Mouse (Mus musculus) retina, postnatal 7 days (tissue): ENCODE measurements at regions not wholly inside any gene's neighbourhood (a gene's known extent, or its start where the extent isn't known, plus 50 kb on each side); places are given as distances from the start of the nearest gene placed in this dataset.

ENCODE experiments used
- DNase-seq: peaks from one replicate; pipeline ENCODE4 v3.0.0-alpha.2; 2012; ENCODE audit warnings: low read depth, low spot score

DNA sequence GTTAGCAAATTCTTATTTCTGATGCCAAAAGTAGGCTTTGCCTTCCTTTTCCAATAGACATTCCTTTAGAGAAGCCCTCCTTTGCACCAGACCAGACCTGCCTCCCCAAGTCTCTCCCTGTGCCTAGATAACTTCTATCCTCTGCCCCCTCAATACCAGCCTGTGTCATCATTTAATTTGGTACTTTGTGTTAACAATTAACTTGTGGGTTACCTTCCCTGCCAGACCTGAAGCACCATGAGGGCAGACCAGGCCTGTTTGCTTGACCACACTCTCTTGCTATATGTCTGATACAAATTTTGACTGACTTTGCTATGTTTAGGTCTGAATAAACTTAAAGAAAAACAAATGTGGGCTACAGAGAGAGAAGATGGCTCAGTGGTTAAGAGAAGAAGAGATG is 259.7 kb downstream of the Pik3r1 start:
- no peak for DNase-seq

GRCm38 (mm10) chr13:101506696-101507095 is 261.3 kb downstream of the Pik3r1 start:
- no peak for DNase-seq

DNA sequence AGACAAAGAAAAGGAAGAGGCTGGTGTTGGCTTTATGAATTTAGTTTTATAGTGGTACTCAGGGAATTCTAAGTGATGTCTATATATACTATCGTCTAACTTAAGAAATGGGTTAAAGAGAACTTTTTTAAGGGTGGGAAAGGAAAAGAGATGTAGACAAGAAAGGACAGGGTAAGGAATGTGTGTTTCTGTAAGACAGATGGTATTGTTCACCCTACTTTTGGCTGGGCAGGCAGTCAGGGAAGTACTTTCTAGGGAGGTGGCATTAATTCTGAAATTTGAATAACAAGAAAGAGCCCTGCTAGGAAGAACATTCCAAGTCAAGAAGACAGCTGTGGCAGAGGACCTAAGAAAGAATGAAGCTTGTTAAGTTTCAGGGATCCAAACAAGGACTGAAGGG is 263.0 kb downstream of the Pik3r1 start:
- DNase-seq = no peak

DNA sequence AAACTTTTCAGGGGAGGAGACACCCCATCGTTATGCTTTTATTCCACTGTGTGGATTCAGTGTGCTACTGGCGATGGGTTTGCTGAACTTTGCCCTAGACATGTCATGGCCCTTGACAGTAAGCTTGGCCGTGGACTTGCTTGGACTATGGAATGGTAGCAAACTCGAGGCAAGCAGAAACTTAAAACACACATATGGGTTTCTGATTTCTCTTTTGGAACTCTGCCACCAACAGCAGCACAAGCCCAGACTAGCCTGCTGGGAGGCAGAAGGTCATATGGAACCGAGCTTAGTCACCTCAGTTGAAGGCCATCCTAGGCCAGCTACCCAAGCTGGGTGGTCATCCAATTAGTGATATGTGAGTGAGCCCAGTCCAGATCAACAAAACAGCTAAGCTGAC is 263.8 kb downstream of the Pik3r1 start:
- no peak for DNase-seq

DNA sequence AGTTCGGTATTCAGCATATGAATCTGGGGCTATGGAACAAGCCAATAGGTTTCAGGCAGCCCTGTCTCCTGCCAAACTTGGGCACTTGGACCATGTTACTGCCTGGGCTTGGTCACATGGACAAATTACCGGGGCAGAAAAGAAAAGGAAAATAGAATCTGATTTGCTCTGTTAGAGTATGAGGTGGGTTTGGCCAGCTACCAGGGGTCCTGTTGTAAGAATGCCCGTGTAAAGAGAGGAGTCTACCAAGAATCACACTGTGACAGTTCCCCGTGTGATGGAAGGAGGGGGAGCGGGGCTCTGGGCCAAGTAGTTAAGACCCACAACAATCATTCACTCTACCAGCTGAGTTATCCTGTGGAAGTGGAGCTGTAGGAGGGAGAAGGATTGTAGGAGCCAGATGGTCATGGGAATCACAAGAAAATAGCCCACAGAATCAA is 266.2 kb downstream of the Pik3r1 start:
- no peak for DNase-seq

GRCm38 (mm10) chr13:101501061-101501460 is 267.0 kb downstream of the Pik3r1 start:
- no peak for DNase-seq

GRCm38 (mm10) chr13:101491835-101492234 is 276.2 kb downstream of the Pik3r1 start:
- no peak for DNase-seq

- no peak for DNase-seq
Observed at GRCm38 (mm10) chr13:101490961-101491360, 277.1 kb downstream of the Pik3r1 start.

GRCm38 (mm10) chr13:101487621-101488020 is 280.4 kb downstream of the Pik3r1 start:
- no peak for DNase-seq

- no peak for DNase-seq
Observed at GRCm38 (mm10) chr13:101485823-101486222, 282.2 kb downstream of the Pik3r1 start.

GRCm38 (mm10) chr13:101483816-101484215 is 284.2 kb downstream of the Pik3r1 start:
- no peak for DNase-seq

DNA sequence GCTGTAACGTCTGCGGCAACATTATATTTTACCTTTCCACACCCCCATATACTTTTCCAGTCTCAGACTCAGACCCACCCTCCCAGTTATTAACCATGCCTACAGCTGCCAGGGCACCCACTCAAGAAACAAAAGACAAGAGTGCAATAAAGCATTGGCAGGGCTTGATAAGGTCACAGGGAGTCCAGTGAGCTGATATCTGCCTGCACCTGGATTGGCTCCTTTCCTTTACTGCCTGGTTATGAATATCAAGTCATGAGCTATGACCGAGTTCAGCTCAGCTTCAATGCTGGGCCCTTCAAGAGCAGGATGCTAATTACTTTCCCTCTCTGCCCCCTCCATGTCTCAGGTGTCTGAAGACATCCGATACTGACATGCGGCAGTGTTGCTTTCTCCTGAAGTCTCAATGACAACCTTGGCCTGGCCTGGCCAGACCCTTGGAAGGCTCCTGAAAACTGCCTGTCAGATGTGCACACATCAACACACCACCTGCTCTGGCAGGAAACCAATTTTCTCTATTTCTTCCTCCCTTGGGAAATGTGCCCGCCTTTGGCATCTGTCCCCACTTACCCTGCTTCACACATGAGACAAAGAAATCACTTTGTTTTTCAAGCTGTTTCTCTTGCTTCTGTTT is 286.3 kb downstream of the Pik3r1 start:
- no peak for DNase-seq

DNA sequence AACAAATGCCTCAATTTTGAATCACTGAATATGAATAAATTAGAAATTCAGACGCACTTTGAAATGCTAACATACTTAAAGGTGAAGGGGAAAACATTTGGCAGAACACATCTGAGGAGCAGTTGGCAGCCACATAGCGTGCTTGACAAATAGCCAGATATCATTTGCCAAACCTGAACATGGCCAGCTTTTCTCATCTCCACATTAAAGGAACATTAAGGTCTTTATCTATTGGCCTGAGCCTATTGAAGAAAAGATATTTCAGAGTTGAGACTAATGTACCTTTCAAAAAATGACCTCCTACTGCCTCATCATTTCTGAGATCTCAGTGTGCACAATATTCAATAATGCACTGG is 288.7 kb downstream of the Pik3r1 start:
- DNase-seq = no peak

DNA sequence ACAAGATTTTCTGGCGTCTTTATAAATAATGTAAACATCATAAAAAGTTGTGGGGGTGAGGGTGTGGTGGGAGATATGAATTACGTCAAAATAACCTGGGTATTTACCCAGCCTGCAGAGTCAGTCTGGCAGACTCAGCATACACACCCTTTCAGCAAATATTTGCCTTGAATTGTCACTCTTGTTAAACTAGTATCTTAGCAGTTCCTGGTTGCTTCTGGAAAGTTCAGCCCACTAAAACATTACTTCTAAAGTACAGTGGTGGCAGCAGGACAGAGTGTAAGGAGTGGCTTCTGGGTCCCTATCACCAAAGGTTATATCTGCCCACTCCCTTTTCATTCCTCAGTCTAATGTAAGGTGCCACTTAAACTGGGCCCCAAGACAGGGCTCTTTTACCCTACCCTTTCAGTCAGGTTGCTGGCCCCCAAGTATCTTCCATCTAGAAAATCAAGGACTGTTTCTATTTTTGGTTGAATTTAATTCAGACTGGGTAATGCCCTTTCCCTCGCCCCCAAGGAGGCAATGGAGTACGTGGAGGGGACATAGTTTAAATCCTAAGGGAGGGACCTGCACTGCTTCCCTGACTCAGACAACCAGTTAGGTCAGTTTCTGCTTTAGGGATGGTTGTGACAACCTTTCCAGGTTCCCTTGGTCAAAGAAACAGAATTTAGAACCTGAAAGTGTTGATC is 289.3 kb downstream of the Pik3r1 start:
- no peak for DNase-seq

DNA sequence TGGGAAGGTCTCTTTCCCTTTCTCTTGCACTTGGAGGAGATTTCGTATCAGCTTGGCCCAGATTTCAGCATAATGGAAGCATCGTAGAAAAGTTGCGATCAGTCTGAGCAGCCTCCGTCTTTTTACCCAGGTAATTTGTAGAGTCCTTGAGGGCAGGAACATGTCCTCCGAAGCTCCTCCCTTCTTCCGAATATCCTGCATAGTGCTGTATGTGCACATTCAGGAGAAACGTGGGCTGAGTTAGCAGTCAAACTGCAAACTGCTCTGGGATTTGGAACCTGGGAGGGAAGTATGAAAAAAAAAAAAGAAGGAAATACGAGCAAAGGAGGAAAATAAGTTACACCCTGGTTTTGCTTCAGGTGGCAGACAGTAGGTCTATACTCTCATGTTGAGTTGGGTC is 294.7 kb downstream of the Pik3r1 start:
- no peak for DNase-seq

DNA sequence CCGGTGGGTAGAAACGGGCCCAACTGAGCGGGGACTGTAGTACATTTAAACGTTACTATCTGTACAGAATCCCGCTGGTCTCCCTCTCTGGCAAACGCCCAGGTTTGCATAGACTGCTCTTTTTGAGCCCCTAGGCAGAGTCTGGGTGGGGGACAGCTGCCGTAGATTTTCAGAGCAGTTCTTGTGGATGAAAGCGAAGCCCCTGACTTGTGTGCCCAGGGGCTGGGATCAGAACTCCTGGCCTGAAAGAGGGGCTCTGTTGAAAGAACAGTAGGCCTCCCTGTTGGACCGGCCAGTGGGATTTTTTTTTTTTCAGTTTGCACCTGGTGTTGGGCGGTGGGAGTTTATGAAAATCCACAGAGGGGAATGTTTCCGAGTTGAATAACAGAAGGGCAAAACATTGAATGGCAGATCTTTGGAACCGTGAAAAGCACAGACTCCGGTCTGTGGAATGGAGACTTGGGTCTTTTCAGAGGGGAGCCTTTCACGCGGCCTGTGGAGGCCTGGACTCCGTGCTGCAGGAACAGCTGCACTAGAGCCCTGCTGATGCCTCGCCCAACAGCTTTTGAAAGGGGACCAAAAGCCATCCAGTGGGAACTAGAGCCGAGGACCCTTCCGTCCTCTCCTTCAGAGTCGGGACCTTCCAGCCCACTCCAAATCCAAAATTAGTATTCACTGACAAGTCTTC is 297.3 kb downstream of the Pik3r1 start:
- no peak for DNase-seq

DNA sequence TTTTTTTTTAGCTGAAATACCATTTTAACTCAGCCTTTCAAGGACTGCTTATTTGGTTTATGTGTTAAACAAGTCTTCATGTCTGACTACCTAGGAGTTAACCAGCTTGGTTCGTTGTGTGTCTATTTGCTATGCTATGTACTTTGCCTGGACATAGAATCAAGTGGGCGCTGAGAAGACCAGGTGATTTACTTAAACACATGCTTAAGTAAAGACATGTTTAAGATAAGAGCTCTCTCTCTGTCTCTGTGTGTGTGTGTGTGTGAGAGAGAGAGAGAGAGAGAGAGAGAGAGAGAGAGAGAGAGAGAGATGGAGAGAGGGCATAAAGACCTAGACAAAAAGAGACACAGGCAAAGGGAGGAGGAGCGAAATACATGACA is 302.3 kb downstream of the Pik3r1 start:
- no peak for DNase-seq

- DNase-seq = no peak
Observed at GRCm38 (mm10) chr13:101464928-101465747, 302.9 kb downstream of the Pik3r1 start.

DNA sequence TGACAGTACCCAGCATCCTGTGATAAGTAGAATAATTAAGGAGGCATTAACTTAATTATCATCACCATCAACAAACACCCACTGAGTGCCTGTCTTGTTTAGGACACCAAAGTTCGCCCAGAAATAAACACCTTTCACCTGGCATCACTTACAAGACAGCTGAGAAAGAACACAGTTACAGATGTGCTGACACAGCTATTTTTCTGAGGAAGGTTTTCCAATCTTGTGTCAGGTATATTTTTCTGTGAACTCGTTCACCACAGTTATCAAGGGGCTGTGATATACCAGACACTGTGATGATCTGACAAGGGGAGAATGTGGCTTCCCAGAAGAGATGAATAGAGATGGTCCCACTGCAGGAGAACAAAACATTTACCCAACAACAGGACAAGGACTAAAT is 311.1 kb downstream of the Pik3r1 start:
- DNase-seq = no peak

- no peak for DNase-seq
Observed at GRCm38 (mm10) chr13:101454276-101454675, 313.7 kb downstream of the Pik3r1 start.

GRCm38 (mm10) chr13:101450501-101450900 is 317.5 kb downstream of the Pik3r1 start:
- DNase-seq = no peak

- no peak for DNase-seq
Observed at GRCm38 (mm10) chr13:101439517-101439916, 328.5 kb downstream of the Pik3r1 start.
